Mouse (Mus musculus) left cerebral cortex, adult 8-10 months (tissue): Measurements from ENCODE around the gene Gm498. TPM values are rescaled to one million over a fixed set of nuclear protein-coding genes. Genes with fewer than 3 reads are reported as not detected.
A peak's percentile ranks its signal among the peaks of the same experiment; 100 is the strongest.

Experiments
- DNase-seq, 2 experiments: peaks; one replicate each; pipeline ENCODE4 v3.0.0; 2022; ENCODE audit warnings: low spot score in 2 of 2
- microRNA-seq, 2 experiments: library from miRNA; unstranded; fragments of <30 nt; microRNA quantifications; one replicate each; pipeline ENCODE4 v1.2.0; 2022
- total RNA-seq, 4 experiments: library from RNA; stranded (reverse); gene quantifications; 2 replicates each; pipeline ENCODE4 v1.2.4; 2022

Gene Gm498
- total RNA-seq, 4 experiments from 2014 or later, result not detected

DNA sequence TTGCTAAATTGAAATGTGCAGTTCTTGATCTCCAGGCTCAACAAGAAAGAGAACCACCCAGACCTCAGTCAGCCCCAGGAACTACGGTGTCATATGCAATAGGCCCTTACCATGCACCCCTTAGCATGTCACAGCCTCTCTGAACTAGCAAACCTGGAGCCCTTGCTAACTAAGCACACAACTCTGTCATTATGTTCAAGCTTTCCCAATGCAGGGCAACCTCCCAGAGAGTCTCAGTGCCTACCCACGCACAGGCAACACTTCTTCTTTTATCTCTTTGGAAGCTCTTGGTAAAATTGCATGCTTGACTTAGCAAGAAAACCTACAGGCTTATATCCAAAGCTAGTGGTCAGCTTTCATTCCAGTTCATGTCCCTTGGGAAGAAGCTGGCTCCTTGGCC is 24.5 kb downstream of the Gm498 start:
- DNase-seq, result peak in 1 of 2 experiments; percentile 27

DNA sequence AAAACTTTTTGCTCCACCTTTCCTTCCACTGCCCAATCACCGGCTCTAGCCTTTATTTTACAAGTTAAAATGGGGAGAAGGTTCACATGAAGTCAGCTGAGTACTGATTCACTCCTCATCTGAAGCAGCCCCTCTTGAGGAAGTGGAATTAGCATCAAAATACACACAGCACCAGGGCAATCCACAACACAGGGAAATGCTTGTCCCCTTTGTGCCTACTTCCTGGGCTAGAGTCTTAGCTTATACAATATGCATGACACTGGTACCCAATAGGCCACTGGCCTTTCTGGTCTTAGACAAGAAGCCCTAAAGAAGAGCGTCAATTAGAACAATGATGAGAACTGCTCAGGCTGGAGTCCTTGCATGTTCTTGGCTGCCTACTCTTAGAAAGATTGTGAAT is 25.7 kb downstream of the Gm498 start:
- DNase-seq, result no peak

- no peak for DNase-seq
These were observed 34.0 kb downstream of the Gm498 start for GRCm38 (mm10) chr7:143900667-143901066.

GRCm38 (mm10) chr7:143905176-143905575 is 38.5 kb downstream of the Gm498 start:
- DNase-seq, result no peak

- DNase-seq, result peak in 1 of 2 experiments; percentile 44
These were observed 39.0 kb downstream of the Gm498 start for GRCm38 (mm10) chr7:143905606-143906005.

DNA sequence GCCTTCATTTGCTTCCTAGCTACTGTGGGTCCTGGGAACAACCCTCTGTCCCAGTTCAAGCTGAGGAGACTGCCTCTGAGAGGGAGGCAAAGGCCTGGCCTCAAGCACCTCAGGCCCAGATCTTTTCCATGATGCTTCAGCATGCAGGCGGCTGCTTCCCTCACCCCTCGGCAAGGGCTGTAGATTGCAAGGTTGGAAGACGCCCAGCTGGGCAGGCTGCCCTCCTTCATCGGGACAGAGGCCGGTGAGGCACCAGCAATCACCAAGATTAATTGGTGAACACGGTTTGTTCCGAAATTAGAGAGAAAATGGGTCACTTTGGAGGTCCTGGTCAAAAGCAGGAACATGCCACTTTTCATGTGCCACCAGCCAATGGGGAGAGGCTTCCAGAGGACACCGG is 47.0 kb downstream of the Gm498 start:
- no peak for DNase-seq

DNA sequence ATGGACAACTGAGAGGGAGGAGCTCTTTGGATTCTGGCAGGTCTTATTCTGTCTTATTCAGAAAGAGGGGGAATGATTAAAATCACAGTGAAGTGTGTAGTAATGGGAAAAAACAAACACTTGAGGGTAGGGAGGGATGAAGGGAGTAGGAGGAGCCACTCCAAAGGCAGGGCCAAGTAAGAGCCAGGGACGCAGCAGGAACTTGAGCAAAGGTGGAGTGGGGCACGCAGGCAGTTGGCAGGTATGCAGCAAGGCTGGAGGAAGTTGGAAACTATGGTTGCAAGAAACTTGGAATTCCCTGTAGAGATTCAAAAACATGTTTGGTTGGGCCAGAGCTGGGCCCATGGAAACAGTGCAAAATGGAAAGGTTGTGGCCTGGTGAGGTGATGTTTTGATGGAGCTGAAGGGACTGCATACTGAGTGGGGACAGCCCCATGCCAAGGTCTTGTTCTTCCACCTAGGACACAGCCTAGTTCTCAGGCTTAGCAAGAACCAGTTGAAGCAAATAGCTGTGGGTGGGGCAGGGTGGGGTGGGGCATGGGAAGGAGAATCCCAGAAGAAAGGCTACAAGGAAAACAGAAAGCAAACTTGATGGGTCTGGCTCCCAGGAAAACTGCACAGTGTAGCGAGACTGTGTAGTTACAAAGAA is 52.5 kb downstream of the Gm498 start:
- no peak for DNase-seq

DNA sequence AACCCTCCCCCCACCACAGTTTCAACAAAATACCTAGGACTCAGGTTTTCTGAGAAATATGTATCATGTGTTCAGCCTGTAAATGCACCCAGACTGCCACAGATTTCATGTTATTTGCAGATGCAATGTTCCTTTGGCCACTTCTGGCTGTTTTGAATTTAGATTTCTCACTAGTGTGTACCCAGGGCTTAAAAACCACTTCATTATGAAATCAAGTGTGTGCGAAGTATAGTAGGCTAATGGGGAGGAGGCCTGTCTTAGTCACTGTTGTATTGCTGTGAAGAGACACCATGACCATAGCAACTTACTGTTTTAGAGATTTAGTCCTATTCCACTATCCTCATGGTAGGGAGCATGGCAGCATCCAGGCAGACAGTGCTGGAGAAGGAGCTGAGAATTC is 63.3 kb downstream of the Gm498 start:
- no peak for DNase-seq

DNA sequence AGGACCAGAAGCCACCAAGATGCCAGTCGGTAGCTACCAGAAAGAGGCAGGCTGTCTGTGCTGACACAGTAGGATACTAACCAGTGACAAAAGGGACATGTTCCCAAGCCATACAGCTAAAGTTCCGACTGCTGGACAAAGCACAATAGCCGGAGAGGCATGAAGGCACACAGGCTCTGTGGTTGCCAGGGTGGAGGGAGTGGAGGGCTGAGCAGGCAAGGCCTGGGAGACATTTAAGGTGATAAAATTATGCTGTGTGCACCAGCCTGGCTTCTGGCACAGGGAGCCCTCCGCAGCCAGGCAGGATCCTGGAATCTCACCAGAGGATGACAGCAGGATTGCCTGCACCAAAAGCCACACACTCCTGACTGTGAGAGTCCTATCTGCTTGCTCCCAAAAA is 72.0 kb downstream of the Gm498 start:
- no peak for DNase-seq

- no peak for DNase-seq
These were observed 72.8 kb downstream of the Gm498 start for GRCm38 (mm10) chr7:143939476-143939875.

- no peak for DNase-seq
These were observed 76.5 kb downstream of the Gm498 start for GRCm38 (mm10) chr7:143942941-143943691.

DNA sequence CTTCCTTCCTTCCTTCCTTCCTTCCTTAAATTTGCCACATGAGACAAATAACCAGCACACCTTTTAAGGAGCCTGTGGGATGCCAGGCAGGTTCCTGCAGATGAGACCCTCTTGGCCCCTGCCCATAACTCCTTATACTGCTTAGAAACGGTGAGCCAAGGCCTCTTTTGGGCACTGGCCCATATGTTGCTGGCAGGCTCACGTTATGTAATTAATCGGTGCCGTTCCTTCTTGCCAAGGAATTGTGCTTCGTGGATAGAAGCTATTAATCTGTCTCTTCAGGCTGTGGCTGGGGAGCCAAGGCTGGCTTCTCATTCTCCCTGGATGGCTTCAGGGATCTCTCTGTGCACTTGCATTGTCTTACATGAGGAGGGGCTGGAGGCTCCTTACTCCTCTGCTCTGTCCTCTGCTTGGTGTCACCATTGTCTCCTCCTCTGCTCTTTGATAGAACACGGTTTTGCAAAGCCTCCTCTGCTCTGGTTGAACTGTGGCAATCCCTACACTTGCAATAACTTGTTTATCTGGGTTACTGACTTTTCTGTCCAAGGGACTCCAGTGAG is 77.9 kb downstream of the Gm498 start:
- no peak for DNase-seq

Small RNAs within 50 kb of the gene (microRNA-seq; reads per million reads assigned to microRNA genes)
- 0 reads per million in 2 experiments for gene Mir6404

Other genes with a start within 250 kb of the Gm498 start
- not detected for gene Tnfrsf26, start 238.1 kb upstream of the Gm498 start, total RNA-seq
- gene Tnfrsf22, start 217.2 kb upstream of the Gm498 start, total RNA-seq, result 1 to 10 TPM; 1.0 to 2.9 (median 2.8) TPM
- gene Tnfrsf23, start 181.0 kb upstream of the Gm498 start, total RNA-seq, result 1 to 10 TPM in 2 of 4 experiments, under 1 TPM in 2; 0.72 to 2.3 (median 1.1) TPM
- gene Osbpl5, start 109.9 kb upstream of the Gm498 start, total RNA-seq, result 10 to 100 TPM; 32.1 to 43.1 (median 38.2) TPM
- not detected for gene Mrgprg, start 99.8 kb upstream of the Gm498 start, total RNA-seq
- gene Mrgpre, start 82.3 kb upstream of the Gm498 start, total RNA-seq, result 1 to 10 TPM; 7.0 to 8.4 (median 7.8) TPM
- 1 to 10 TPM; 5.4 to 7.8 (median 5.7) TPM for gene Nadsyn1, start 44.0 kb upstream of the Gm498 start, total RNA-seq
- gene Dhcr7, start 43.7 kb upstream of the Gm498 start, total RNA-seq, result 10 to 100 TPM; 37.6 to 43.0 (median 39.8) TPM
- gene Shank2, start 135.1 kb downstream of the Gm498 start, total RNA-seq, result 100 to 1,000 TPM; 108 to 123 (median 112) TPM